Mouse (Mus musculus) natural killer cell, adult 2 months (primary cell): ENCODE measurements around the gene Nkx3-2.

ENCODE experiments used
- DNase-seq, 2 experiments: peaks; one replicate each; pipeline ENCODE4 v3.0.0; 2022; ENCODE audit warnings: low spot score in 2 of 2

Nkx3-2 gene

DNA sequence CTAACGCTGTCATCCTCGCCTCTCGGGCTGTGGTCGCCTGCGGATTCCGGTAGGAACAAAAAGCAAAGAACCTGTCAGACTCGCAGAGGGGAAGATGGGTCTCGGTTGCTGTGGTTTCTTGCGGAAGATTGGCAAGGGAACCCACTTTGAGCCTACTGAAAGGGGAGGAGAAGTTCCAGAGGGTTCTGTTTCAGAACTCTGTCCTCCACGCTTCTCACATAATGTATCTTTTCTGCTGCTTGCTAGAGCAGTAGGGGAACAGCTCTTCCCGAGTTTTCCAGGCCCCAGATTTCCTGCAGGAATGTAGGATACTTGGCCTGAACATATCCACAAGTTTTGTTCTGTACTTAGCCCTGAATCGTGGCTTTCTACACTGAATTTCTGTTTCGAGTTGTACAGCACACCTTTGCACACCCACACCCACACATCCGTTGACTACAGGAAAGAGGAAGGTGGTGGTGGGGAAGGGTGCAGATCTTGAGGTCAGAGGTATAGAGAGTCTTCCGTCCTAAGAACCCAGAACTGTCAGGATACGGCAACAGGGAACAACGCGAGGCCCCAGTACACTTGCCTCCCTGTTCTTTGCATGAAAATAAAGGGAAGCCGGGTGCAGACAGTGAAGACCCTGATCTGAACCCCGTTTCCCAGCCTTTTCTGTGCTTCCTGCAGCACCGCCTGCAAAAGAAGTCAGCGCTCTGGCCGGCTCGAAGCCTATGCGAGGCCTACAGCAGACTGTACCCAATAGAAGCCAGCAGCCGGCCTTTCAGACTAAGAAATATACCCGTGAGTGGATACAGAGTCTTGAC, 2.0 kb downstream of the Nkx3-2 start:
- DNase-seq = no peak

DNA sequence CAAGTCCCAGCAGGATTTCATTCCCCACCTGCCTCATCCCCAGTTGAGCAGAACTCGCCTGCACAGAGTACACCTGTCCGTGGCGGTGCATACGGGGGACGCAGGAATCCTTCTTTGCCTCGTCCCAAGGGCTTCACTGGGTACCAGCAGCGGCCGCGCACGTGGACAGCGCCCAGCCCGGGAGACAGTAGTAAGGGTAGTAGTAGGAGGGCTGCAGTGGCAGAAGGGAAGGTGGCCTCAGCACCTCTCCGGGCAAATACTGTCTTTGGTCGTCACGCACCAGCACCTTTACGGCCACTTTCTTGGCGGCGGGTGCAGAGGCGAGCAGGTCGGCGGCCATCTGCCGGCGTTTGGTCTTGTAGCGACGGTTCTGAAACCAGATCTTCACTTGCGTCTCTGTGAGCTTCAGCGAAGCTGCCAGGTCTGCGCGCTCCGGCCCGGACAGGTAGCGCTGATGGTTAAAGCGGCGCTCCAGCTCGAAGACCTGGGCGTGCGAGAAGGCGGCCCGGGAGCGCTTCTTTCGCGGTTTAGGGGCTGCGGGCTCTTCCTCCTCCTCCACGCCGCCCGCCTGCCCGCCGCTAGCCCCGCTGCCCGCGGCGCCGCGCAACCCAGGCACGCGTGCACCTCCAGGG, 2.7 kb downstream of the Nkx3-2 start:
- no peak for DNase-seq

DNA sequence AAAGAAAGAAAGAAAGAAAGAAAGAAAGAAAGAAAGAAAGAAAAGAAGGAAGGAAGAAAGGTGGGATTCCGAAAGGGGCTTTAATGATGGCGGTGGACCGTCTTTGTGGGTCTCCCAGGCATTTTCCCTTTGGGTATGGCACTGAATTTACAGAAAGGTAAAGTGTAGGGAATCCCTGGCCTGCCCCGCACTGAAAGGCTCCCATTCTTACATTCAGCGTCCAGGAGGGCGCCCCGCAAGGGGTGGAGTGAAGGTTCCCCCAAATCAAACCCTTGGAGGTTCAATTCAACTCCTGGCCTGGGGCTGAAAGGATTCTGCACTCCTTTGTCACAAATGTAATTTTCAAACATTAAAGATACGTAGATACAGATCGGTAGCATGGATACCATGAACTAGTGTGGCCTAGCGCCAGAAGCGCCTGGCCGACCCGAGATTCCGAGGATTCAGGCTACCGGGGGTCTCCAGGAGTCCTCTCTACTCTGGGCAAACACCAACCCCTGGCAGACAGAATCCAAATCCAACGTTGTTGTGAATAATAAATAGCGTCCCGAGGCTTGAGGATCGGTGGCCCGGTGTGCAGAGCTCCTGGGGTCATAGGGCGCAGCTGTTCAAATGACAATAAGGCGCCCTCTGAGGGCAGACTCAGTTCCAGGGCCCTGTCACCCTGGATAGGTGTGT, 3.3 kb downstream of the Nkx3-2 start:
- DNase-seq = no peak

DNA sequence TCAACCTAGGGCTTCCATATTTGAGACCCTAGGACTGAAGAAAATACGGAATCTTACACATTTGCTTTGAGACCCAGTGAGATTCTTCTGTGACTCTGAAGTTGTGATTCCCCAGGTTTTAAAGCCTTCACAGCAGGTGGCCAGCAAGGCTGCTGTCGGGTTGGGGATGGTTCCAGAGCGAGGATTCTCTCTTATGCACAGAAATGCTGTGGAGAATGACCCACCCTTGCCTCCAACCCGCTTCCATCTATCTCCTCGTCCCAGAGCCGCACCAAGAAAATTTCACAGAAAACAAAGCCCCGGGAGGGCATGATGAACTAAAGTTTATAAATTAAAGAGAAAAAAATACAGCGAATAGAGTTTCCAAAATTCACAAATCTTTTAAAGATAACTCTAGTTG, 4.2 kb downstream of the Nkx3-2 start:
- no peak for DNase-seq

DNA sequence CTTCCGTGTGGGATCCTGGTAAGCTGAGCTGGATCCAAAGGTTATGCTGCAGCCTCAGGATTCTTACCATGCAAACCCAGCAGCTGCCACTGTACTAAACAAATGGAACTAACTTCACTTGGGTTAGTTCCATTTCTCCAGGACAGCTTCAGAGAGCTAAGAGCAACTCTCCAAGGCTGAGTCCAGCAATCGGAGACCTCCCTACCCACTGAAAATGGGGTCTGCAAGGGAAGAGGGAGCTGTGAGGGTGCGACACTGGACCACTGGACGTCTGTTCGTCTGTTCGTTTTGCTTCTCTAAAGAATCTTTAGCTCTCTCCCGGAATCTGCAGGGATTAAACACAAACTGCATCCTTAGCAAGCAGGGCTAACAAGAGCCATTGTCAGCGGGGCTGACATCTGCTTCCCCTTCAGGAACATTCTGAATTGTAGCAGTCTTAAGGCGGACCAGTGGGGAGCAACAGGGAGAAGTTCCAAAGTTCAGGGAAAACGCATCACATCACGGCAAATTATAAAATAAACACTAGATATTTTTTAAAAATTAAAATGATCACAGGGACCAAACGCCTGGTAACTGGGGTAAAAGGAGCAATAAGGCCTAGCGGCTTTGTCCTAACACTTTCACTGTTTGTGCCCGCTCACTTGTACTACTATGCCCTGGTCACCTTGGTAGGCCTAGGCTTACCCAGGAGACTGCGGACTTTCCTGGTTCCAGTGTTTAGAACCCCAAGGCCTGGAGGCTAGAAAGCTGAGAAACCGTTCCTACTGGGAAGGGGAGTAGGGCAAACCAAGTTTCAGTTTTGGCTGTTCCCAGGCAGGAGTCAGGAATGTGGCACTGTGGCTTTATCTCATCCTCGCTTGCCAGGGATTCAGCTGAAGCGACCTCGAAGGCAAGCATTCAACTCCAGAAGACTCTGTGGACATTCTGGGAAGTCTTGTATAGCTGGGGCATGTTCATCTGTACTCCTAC, 5.3 kb downstream of the Nkx3-2 start:
- DNase-seq = no peak

DNA sequence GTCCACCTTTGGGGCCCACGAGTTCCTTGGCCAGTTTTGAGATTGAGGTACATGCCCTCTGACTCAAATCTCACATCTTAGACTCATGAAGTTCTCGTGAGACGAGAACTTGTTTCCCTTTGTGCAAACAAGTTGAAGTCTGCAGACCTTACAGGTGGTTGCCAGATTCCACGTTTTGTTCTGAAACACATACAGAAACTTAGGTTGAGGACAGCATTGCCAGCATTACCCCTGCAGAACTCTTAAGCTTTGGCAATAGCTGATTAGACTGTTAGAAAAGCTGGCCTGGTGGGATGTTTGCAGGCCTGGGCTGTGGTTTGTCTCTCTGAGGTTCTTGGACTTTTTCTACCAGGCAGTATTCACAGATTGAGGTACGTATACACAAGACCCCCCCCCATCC, 7.0 kb downstream of the Nkx3-2 start:
- no peak for DNase-seq

DNA sequence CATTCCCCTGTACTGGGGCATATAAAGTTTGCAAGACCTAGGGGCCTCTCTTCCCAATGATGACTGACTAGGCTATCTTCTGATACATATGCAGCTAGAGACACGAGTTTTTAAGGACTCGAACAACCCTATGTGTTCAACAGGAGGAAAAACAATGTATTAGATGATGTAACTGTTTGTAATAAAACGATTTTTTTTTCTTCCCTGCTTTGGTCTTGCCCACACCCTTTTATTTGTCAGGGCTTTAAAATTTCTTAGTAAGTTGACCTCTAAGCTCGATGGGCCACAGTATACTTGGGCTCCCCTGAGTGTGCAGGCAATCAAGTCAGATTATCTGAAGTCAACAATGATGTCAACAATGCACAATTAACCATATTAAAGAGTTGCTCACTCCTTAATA, 7.9 kb downstream of the Nkx3-2 start:
- DNase-seq = no peak

DNA sequence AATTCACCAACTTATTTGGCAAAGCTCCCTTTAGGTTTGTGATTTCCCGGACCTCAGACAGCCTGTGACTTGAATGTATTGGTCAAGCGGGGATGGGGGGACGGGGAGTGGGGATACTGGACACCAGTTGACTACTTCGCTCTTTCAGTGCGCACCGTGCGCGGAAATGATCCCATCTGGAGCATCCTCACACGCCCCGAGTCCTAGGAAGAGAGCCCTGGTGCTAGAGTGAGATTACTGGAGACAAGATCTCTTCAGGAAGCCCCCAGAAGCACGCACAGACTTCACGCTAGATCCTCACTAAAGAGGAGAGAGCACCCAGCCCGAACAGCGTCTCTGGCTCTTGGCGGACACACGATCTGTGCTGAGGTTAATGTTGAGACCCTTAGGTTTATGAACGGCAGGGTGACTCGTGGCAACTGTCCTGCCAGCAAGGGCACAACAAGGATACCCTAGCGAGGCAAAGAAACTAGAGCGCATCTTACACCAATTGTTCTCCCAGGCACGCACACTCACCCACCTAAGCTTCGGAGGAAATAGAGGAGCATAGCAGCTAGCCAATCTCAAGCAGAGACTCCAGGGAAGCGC, 8.8 kb downstream of the Nkx3-2 start:
- DNase-seq = no peak

DNA sequence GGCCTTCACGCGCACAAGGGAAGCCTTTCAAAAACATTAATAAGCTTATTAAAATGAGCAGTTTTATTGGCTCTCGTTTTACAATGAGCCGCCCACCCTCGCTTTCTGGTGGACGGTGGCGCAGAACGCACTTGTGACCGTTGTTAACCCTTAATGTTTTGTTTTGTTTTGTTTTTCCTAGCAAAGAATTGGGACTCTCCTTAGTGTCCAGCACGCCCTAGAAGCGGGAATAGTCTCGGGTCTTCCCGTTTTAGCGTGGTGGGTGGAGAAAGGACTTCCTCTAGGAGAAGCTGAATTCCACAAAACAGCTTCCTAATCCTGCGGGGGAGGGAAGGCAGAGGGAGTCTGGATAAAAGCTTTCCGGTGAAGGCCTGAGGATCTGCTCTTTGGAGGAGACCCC, 9.5 kb downstream of the Nkx3-2 start:
- DNase-seq = no peak

DNA sequence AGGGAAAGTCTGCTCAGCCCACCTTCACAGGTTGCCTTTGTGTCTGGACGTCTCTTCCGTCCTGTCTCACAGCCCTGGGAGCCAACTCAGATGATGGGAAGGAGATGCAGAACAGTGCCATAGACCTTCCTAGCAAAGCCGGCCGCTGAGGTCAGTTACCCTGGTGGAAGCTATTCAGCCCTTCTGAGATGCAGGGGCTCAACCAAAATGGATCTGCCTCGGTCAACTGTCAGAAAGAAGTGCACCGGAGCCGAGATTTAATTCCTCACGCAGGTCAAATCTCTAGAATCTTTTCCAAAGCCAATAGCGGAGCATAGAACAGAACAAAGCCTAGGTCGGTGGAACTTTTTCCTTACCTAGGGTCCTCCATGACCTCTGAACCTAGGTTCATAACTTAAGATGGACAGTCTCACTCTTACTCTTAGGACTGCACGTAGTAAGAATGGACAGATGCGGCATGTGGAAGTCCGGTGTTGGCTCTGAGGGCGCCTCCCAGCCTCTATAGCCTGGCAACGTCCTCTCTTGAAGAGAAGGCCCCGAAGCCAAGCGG, 10.0 kb downstream of the Nkx3-2 start:
- DNase-seq = no peak

DNA sequence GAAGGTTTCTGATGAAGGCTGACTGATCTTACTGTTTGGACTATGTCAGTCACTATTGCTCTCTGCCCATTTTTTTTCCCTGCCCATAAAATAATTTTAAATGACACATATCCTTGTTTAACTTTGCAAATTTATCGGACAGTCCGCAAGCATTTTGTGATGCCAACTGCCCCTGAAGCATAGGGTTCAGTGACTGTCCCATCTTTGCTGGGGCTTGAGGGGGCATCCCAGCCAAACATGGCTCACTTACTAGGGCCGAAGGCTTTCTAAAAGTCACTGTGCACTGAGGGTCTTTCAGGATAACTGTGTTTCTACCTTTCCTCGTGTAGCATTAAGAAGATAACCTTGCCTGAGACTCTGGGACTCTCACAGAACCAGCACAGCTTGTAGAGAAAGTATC, 11.6 kb downstream of the Nkx3-2 start:
- no peak for DNase-seq

DNA sequence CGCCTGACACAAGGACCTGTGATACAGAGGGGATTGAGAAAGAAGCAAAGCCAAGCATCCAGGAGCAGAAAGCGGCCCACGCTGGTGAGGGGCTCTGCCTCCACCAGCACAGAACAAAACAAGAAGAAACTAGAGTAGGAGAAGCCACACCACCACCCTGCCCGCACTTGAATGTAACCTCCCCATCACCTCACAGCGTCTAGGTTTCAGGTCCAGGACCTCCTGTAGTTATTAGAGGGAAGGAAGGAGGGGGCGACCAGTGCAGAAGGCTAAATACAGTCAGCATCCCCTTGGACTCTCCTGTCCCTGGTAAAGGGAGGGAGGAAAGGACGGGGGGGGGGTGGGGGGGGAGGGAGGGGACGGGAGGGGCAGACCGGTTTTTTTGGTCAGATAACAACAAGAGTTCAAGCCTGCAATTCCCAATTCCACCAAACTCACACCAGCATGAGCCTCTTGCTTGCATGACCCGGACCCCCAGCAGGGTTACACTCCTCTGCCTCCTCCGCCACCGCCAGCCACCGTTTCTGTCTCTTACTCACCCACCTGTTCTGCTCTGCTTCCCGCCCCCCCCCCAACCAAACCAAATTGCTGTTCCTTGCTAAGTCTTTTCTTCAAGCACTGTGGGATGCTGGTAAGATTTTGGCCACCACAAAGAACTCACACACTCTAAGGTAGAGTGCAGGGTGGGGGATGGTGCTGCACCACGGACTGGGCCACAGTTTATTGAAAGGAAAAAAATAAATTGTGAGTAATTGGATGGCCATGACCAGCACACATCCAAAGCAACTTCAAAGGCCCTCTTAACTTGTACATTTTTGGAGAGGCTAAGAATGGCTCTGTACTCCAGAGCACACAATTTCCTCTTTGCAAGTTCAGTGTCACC, 19.2 kb downstream of the Nkx3-2 start:
- DNase-seq = no peak

DNA sequence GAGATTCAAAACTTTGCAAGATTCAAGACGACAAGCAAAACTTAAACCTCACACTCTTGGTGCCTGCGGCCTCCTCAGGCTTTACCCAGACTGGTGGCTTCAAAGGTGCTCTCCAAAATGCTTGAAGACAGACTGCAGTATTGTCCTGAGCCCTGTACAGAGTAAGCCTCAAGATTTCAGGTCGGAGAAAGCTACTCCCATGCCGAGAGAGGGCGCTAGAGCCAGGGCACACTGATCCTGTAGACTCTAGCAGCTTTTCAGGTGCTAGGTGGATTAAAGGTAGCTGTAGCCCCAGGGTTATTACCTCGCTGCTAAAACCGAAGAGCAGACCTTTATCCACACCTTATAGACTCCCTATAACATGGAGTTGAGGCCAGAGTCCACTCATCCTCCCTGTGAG, 20.1 kb downstream of the Nkx3-2 start:
- no peak for DNase-seq

DNA sequence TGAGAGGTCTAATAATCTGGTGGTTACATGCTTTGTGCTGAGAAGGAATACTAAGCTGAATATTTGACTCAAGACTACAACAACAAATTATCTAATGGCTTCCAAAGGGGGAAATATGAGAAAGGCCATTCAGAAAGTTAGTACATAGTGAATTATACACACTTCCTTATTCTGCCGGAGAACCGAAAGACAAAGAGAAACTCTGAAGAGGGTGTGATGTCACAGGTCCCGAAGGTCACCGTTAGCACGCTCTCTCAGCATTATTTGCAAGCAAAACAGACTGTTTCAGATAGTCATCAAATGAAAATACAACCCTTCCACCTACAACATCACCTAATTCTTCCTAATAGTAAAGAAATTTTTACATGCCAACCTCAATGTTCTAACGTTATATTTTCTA, 25.5 kb downstream of the Nkx3-2 start:
- no peak for DNase-seq

DNA sequence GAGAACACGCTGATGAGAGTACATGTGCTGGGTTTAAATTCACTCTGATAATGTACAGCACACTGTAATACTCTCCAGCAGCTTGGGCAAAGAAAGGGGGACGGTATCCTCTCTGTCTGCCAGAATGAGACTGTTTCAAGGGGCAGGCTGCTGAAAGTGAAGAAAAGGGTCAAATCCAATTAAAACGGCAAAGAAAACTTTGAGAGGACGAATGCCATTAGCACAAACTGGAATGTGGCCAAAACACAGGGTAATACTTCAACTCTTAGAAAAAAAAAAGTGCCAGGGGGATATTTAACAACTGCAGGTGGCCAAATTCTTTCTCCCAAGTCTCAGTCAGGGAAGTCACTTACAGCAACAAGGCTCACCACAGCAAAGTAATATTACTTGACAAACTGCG, 27.3 kb downstream of the Nkx3-2 start:
- no peak for DNase-seq

DNA sequence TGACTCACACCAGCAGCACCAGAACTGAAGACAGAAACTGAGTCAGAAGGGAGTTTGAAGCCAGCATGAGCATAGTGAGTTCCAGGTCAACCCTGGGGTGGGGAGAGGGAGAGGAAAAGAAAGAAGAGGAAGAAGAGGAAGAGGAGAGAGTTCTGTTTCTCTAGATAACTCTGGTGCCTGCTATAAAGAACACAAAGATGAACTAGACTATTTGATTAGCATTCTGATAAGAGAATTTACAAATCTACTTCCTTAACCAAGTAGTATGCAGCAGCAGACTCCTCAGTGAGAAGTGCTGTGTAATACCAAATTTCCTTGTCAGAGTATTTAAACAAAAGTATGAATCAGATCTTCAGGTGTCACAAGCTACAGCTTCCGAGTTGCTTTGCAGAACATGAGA, 37.3 kb downstream of the Nkx3-2 start:
- DNase-seq = no peak

DNA sequence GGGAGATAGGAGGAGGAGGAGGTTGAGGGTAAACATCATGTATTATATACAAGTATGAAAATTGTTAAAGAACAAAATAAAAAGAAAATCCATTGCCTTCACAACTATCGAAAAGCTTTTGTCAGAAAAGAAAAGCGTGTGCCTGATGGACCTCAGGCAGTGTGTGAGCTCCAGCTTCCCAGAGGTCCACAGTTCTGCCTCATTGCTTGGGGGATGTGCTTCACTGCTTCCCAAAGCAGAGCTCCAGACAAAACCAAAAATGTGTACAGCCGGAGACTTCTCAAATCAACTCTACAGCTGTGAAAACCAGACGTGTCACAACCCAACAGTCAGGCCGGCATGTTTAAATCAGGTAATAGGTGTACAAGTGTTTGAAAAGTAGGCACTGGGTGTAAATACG, 38.7 kb downstream of the Nkx3-2 start:
- DNase-seq = no peak
